Mouse (Mus musculus) midbrain, embryonic 10.5 days (tissue): ENCODE measurements around the gene Slc4a1. TPM values are rescaled to one million over a fixed set of nuclear protein-coding genes. Genes with fewer than 3 reads are reported as not detected.
A peak's percentile ranks its signal among the peaks of the same experiment; 100 is the strongest.
"Not testable (repeated sequence)": the region's sequence is repeated elsewhere in the genome, so short reads cannot be mapped to it uniquely, and the experiment has no call there.

Experiments
- DNase-seq: peaks from one replicate; pipeline ENCODE4 v3.0.0-alpha.2; 2017; ENCODE audit warnings: low spot score
- H3K27ac ChIP-seq: fragments of 300-500 bp; sonication (generic); replicated peaks from 2 replicates; pipeline ENCODE4 v1.5.1; 2016; ENCODE audit warnings: mild to moderate bottlenecking
- H3K27me3 ChIP-seq: fragments of 300-500 bp; sonication (generic); 2 replicates; pipeline ENCODE4 v1.6.1; 2016; ENCODE audit warnings: low read depth, mild to moderate bottlenecking; ENCODE audit not compliant: poor library complexity, severe bottlenecking
- H3K36me3 ChIP-seq: fragments of 300-500 bp; sonication (generic); 2 replicates; pipeline ENCODE4 v1.6.1; 2016; ENCODE audit warnings: mild to moderate bottlenecking, moderate library complexity
- H3K4me1 ChIP-seq: fragments of 300-500 bp; sonication (generic); 2 replicates; pipeline ENCODE4 v1.6.1; 2016
- H3K4me3 ChIP-seq: fragments of 300-500 bp; sonication (generic); 2 replicates; pipeline ENCODE4 v1.5.1; 2016; ENCODE audit warnings: mild to moderate bottlenecking, moderate library complexity
- H3K9me3 ChIP-seq: fragments of 300-500 bp; sonication (generic); replicated peaks from 2 replicates; pipeline ENCODE4 v1.6.1; 2016; ENCODE audit warnings: mild to moderate bottlenecking
- WGBS: fragments of 180-500 bp; shearing (Covaris S2); methylation state at CpG from one replicate; pipeline ENCODE4 v1.1.7; 2016; 5-methylcytosine and 5-hydroxymethylcytosine counted together
- polyA plus RNA-seq: library from polyadenylated mRNA; unstranded; fragments of >200 nt; fragmentation: Nextera tagmentation; extraction: Ambion mirVana; gene quantifications from 2 replicates; pipeline ENCODE4 v1.2.1, GENCODE M21; 2016

Gene Slc4a1
- polyA plus RNA-seq, result 33.8 and 33.9 TPM in 2 replicates

- not testable (repeated sequence) for H3K4me3 ChIP-seq, H3K36me3 ChIP-seq, DNase-seq, H3K9me3 ChIP-seq, H3K27me3 ChIP-seq
- Histone ChIP-seq H3K27ac (peak within 1 kb of the TSS; percentile 60), H3K4me1 (peaks cover 16% of the 10 kb centered on the region; the same call in 1 of the 2 replicates)
- 92% methylated on average over 8 of the region's 8 CpGs for WGBS
These were observed at the start of gene Slc4a1 for GRCm38 (mm10) chr11:102366103-102366502. Gene Slc4a1, minus strand, starts transcription at chr11:102366203.

DNA sequence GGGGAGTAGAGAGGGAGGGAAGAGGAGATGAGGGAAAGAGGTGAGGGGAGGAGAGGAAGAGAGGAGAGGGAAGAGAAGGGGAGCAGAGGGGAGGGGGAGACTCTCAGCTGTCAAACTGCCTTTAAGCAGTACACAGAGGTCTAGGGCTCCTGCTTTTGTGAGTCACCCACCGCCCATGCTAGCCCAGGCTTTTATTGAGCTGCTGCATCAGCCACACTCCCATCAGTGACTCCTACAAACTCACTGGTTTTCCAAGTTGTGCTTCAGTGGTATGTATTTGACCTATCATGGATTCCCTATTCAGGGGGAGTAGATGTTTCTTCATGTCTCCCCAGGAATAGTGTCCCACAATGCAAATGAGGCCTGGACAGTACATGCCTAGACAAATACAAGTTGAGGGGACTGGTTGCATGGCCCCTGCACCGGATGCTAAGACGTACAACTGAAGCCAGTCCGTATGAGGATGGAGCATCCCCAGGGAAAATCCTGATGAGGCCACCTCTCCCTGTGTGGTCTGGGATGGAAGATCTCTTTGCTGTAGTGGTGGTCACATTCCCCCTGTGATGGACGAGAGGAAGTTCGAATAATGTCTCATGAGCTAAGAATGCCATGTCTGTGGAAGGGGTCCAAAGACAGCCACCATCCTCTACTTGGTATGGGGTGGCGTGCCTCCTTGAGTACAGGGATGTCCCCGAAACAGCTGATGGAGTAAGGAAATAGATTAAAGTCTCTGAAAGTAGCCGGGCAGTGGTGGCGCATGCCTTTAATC, 49.2 kb upstream of the Slc4a1 start:
- Histone ChIP-seq H3K4me3 (no peak overlapping the region), H3K36me3 (no peaks in the 10 kb centered on the region), H3K9me3 (no peaks in the 10 kb centered on the region), H3K27me3 (no peaks in the 10 kb centered on the region), H3K4me1 (0 out of 2 replicates have a peak, but pooled peaks cover 3% of the 10 kb centered on the region), H3K27ac (no peak overlapping the region)
- WGBS, result 75% methylated on average over 10 of the region's 10 CpGs
- no peak for DNase-seq

DNA sequence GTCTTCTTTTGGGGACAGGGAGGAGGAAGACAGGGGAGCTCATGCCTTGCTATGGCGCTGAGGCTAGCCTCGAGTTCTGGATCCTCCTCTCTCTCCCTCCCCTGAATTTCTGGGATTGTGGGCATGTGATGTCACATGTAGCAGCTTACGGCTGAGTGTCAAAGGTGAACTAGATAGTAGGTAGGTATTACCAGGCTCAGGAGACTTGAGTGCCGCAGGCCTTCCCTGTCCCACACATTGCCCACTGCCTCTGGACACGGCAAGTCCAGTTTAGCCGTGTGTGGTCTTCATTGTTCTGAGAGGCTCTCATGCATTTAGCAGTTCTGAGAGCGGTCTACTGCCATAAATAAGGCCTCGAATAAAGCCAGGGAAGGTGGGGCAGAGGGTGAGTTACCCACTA, 47.1 kb upstream of the Slc4a1 start:
- no peak overlapping the region for H3K4me3 ChIP-seq
- H3K4me1 ChIP-seq, result peaks cover 17% of the 10 kb centered on the region
- no peaks in the 10 kb centered on the region for H3K36me3 ChIP-seq
- 86% methylated on average over 8 of the region's 8 CpGs for WGBS
- H3K9me3 ChIP-seq, result no peaks in the 10 kb centered on the region
- H3K27ac ChIP-seq, result no peak overlapping the region
- H3K27me3 ChIP-seq, result no peaks in the 10 kb centered on the region
- DNase-seq, result no peak

DNA sequence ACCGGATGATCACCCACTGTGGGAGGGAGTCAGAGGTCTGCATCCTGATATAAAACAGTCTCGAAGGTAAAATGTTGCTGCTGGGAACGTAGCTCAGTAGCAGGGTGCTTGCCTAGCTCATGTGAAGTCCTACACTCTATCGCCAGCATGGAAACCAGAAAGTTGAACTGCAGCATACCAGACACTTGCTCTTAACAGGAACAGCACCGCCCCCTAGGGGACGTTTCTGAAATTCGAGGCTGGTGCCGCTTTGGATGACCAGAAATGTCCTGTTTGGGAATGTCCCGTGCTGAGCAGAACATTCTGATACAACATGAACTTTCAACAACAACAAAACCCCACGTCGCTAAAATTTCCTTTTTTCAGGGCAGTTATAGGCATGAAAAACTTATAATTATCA, 45.7 kb upstream of the Slc4a1 start:
- peak; percentile 89 for DNase-seq
- H3K27me3 ChIP-seq, result no peaks in the 10 kb centered on the region
- H3K4me1 ChIP-seq, result peaks cover 26% of the 10 kb centered on the region
- 11% methylated on average over 11 of the region's 11 CpGs for WGBS
- no peak overlapping the region for H3K27ac ChIP-seq
- 0 out of 2 replicates have a peak overlapping the region, but pooled peaks have one; percentile 1 for H3K4me3 ChIP-seq
- H3K36me3 ChIP-seq, result no peaks in the 10 kb centered on the region
- H3K9me3 ChIP-seq, result no peaks in the 10 kb centered on the region

DNA sequence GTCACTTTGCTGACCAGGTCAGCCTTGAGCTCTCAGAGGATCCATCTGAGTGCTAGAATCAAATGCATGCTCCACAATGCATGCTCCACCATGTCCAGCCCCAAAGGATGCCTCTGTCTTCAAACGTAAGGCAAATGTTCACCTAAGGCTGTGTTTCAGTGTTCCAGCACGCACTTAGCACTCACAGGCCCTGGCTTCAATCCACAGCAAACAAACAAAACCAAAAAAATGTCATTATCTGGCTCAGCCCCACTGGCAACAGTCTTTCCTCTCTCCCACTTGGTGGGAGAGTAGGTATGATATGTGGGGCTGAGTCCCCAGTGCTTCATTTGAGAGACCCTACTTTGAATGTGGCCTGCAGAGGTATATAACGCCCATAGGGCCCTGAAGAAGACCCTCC, 45.1 kb upstream of the Slc4a1 start:
- H3K27me3 ChIP-seq, result no peaks in the 10 kb centered on the region
- H3K4me1 ChIP-seq, result peaks cover 33% of the 10 kb centered on the region
- DNase-seq, result no peak
- H3K27ac ChIP-seq, result no peak overlapping the region
- no peak overlapping the region for H3K4me3 ChIP-seq
- no peaks in the 10 kb centered on the region for H3K36me3 ChIP-seq
- 86% methylated on average over 3 of the region's 3 CpGs for WGBS
- H3K9me3 ChIP-seq, result no peaks in the 10 kb centered on the region

- H3K9me3 ChIP-seq, H3K36me3 ChIP-seq, H3K4me3 ChIP-seq, H3K27me3 ChIP-seq, H3K27ac ChIP-seq, DNase-seq: not testable (repeated sequence)
- 88% methylated on average over 3 of the region's 3 CpGs for WGBS
- peaks cover 40% of the 10 kb centered on the region for H3K4me1 ChIP-seq
These were observed 44.3 kb upstream of the Slc4a1 start for GRCm38 (mm10) chr11:102410345-102410744.

DNA sequence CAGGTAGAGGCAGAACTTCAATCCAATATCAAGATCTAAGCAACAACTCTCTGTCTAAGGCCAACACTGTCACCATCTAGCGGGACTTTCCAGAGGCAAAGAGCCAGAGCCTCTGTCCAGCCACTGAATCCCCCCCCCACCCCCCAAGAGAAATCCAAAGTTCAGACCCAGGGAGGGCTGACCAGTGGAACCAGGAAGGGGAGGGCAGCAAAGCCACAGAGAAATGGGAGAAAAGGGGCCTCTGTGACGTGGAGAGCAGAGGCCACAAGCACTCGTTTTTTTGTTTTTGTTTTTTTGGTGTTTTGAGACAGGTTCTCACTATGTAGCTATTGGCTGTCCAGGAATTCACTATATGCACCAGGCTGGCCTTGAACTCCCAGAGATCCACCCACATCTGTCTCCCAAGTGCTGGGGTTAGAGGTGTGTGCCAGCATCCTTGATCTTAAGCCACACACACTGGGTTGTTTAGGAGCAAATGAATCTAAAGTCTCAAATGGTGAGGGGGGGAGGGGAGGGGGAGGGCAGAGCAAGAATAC, 43.9 kb upstream of the Slc4a1 start:
- WGBS, result 84% methylated on average over 3 of the region's 3 CpGs
- no peak overlapping the region for H3K4me3 ChIP-seq
- H3K27me3 ChIP-seq, result no peaks in the 10 kb centered on the region
- no peak for DNase-seq
- H3K9me3 ChIP-seq, result no peaks in the 10 kb centered on the region
- peak overlapping the region; percentile 28; the same call in 1 of the 2 replicates for H3K27ac ChIP-seq
- peaks cover 45% of the 10 kb centered on the region for H3K4me1 ChIP-seq
- peaks cover 7% of the 10 kb centered on the region for H3K36me3 ChIP-seq

DNA sequence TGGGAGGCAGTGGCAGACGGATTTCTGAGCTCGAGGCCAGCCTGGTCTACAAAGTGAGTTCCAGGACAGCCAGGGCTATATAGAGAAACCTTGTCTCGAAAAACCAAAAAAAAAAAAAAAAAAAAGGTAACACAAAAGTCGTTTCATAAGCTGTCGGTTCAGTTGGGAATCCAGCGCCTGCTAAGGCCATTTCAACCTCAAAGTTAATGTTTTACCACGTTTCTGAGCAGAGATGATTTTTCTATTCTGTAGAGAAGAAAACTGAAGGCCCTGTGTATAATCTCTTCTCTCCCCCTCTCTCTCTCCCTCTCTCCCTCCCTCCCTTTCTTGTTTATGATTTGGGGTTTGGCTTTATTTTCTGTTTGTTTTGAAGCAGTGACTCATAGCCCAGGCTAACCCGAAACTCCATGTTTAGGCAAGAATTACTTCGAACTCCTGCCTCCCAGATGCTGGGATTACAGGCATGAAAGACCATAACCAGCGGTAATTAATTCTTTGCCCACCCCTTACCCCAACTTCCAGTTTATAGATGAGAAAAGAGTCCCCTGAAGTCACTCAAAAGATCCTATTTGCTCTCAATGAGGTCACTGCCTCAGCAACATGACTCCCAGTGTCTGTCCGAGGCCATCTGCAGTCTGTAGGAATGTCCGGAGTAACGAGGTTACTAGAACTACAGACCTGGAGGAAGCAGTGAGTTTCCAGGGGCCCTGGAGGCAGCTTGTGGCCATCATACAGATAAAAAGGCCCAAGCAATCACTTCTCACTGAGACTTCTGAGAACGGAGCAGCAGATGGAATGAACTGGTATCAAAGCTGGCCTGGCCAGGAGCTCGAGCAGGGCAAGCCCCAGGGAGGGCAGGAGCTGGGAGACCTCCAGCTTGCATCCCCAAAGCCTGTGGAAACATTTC, 43.1 kb upstream of the Slc4a1 start:
- Histone ChIP-seq H3K27ac (peak overlapping the region; percentile 91), H3K4me1 (peaks cover 52% of the 10 kb centered on the region)

DNA sequence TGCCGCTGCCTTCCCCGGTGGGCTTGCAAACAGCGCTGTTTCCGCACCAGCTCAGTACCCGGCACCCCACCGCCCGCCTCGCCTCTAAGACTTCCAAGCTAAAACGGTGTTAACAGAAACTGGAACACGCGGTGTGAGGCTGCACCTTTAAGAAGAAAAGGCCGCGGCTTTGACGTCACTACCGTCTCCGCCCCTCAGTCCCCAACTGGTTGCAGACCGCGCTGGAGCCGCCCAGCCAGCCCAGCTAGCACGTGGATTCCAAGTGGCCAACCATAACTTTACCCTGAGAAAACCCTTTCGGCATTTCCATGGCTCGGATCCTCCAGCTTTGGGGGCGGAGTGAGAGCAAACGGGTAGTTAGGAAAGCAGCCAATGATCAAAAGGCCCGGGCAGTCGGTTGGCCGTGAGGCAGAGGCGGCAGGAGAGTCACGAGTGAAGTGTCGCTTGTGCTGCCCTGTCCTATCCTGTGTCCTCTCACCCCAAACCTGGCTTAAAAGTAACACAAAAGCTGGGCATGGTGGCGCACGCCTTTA, 42.4 kb upstream of the Slc4a1 start:
- Histone ChIP-seq H3K4me3 (peak overlapping the region; percentile 82), H3K27ac (peak overlapping the region; percentile 91), H3K4me1 (peaks cover 52% of the 10 kb centered on the region), H3K27me3 (no peaks in the 10 kb centered on the region), H3K9me3 (no peaks in the 10 kb centered on the region), H3K36me3 (peaks cover 22% of the 10 kb centered on the region)
- WGBS, result under 1% methylated on average over 32 of the region's 32 CpGs
- DNase-seq, result peak; percentile 98

More for the DNA sequence above, 43.1 kb upstream of the Slc4a1 start:
- DNase-seq, result no peak
- WGBS, result 44% methylated on average over 15 of the region's 15 CpGs
- peak overlapping the region; percentile 82 for H3K4me3 ChIP-seq
- H3K36me3 ChIP-seq, result peaks cover 14% of the 10 kb centered on the region
- H3K27me3 ChIP-seq, result no peaks in the 10 kb centered on the region
- H3K9me3 ChIP-seq, result no peaks in the 10 kb centered on the region

GRCm38 (mm10) chr11:102407834-102408215, 41.8 kb upstream of the Slc4a1 start, which contains the start of gene Slc25a39:
Gene Slc25a39, minus strand, starts transcription at chr11:102407946.
- no peak for DNase-seq
- peak within 1 kb of the TSS; percentile 91 for H3K27ac ChIP-seq
- H3K9me3 ChIP-seq, result no peaks in the 10 kb centered on the region
- H3K4me3 ChIP-seq, result peak within 1 kb of the TSS; percentile 82
- H3K36me3 ChIP-seq, result peaks cover 27% of the 10 kb centered on the region
- no peaks in the 10 kb centered on the region for H3K27me3 ChIP-seq
- 1% methylated on average over 19 of the region's 19 CpGs for WGBS
- peaks cover 52% of the 10 kb centered on the region for H3K4me1 ChIP-seq

DNA sequence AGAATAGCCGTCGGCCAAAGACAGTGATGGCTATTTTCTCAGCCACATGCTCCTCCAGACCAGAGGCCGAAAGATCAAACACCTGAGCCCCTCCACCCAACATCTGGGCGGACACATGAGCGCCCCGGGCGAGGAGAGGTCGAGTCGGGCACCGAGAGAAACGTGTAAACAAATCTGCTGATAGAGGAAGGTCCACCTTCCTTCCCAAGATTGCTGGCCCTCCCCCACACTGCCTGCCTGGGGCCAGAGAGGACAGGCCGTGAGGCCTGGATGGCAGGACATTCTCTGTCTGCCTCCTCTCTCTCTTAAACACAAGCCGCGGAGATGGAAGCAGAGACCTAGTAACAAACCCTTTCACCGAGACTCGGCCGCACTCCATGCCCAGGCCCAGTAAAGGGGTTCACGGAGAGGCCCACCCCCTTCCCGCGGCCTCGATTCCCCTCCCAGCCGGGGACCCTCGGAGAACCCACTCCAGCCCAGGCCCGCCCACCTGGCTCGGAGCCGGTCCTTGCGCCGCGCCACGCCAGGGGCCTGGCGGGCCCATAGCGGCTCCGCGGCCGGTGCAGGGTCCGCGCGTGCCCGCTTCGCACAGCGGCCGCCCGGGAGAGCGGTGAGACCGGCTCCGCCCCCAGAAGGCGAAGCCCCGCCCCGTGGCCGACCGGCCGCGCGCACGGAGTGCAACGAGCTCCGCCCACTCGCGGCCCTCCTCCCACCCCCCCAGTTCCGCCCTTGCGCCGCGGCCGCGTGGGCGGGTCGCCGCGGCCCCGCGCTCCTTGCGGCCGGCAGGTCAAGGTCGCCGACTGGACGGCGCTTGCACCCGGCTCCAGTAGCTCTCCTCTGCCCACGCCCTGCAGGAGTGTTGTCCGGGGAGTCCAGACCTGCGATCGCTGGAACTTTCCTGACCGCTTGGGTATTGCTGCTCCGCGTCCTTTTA, 41.2 kb upstream of the Slc4a1 start:
- Histone ChIP-seq H3K36me3 (peaks cover 34% of the 10 kb centered on the region), H3K4me3 (peak overlapping the region; percentile 82), H3K27ac (peak overlapping the region; percentile 91), H3K9me3 (no peaks in the 10 kb centered on the region), H3K4me1 (peaks cover 57% of the 10 kb centered on the region), H3K27me3 (peaks cover 5% of the 10 kb centered on the region; the same call in 1 of the 2 replicates)
- WGBS, result under 1% methylated on average over 85 of the region's 85 CpGs
- peak; percentile 92 for DNase-seq
